Mouse (Mus musculus) frontal cortex, postnatal 14 days (tissue): ENCODE data around the gene Apobec3.
"Not testable (repeated sequence)": the region's sequence is repeated elsewhere in the genome, so short reads cannot be mapped to it uniquely, and the experiment has no call there.

Experiments
- DNase-seq, 2 experiments: peaks; one replicate each; pipeline ENCODE4 v3.0.0; 2022; ENCODE audit warnings: low spot score in 2 of 2

Gene Apobec3

GRCm38 (mm10) chr15:79928316-79928715, 36.9 kb downstream of the Apobec3 start:
- DNase-seq = no peak

- no peak for DNase-seq
Measured at GRCm38 (mm10) chr15:79928736-79929135, 37.3 kb downstream of the Apobec3 start.

GRCm38 (mm10) chr15:79929734-79930133, 38.3 kb downstream of the Apobec3 start:
- DNase-seq = no peak

GRCm38 (mm10) chr15:79931496-79932141, 40.2 kb downstream of the Apobec3 start:
- no peak for DNase-seq

- peak; percentile 71 to 80 for DNase-seq
Measured at GRCm38 (mm10) chr15:79932323-79932987, 41.0 kb downstream of the Apobec3 start.

- DNase-seq = no peak
Measured at GRCm38 (mm10) chr15:79933052-79933669, 41.7 kb downstream of the Apobec3 start.

GRCm38 (mm10) chr15:79933670-79934514, 42.4 kb downstream of the Apobec3 start:
- DNase-seq = no peak

- DNase-seq = no peak
Measured at GRCm38 (mm10) chr15:79934776-79935175, 43.3 kb downstream of the Apobec3 start.

- DNase-seq = no peak
Measured at GRCm38 (mm10) chr15:79935654-79936373, 44.4 kb downstream of the Apobec3 start.

- DNase-seq = no peak
Measured at GRCm38 (mm10) chr15:79936374-79936751, 44.9 kb downstream of the Apobec3 start.

- DNase-seq = no peak
Measured at GRCm38 (mm10) chr15:79939020-79939419, 47.6 kb downstream of the Apobec3 start.

- DNase-seq = not testable (repeated sequence)
Measured at GRCm38 (mm10) chr15:79939501-79939900, 48.0 kb downstream of the Apobec3 start.

- DNase-seq = no peak
Measured at GRCm38 (mm10) chr15:79939913-79940312, 48.5 kb downstream of the Apobec3 start.

GRCm38 (mm10) chr15:79940932-79941331, 49.5 kb downstream of the Apobec3 start:
- no peak for DNase-seq

GRCm38 (mm10) chr15:79942541-79942940, 51.1 kb downstream of the Apobec3 start:
- DNase-seq = no peak

- no peak for DNase-seq
Measured at GRCm38 (mm10) chr15:79943584-79943983, 52.1 kb downstream of the Apobec3 start.

GRCm38 (mm10) chr15:79944948-79945347, 53.5 kb downstream of the Apobec3 start:
- no peak for DNase-seq

GRCm38 (mm10) chr15:79946022-79946421, 54.6 kb downstream of the Apobec3 start:
- peak; percentile 68 to 84 for DNase-seq

- no peak for DNase-seq
Measured at GRCm38 (mm10) chr15:79946790-79947189, 55.3 kb downstream of the Apobec3 start.

- DNase-seq = no peak
Measured at GRCm38 (mm10) chr15:79947681-79948080, 56.2 kb downstream of the Apobec3 start.

GRCm38 (mm10) chr15:79950250-79951025, 59.0 kb downstream of the Apobec3 start:
- DNase-seq = no peak
